In genomic region chr9:109008994-109009635, GRCm38 (mm10) we compare ENCODE assay signal across 18 mouse cellular contexts. TPM values are rescaled to one million over a fixed set of nuclear protein-coding genes. Genes with fewer than 3 reads are reported as not detected.
DNase-seq lines count a peak whose midpoint lies in the region; ATAC-seq and TF ChIP-seq lines count a peak whose summit lies in the region.
"Had no signal": no experiment of that assay in that cellular context is flagged by ENCODE, and none has a peak within 500 bp of the region (broad histone marks: within the 10 kb centered on the region; RNA-seq: fewer than 3 reads in every experiment).

No protein-coding gene starts in this region.

- H3K4me2 ChIP-seq in kidney, embryonic 15.5 days: no peak overlapping the region
- no peak overlapping the region for H3K4me2 ChIP-seq in midbrain, embryonic 16.5 days (ENCODE audit: low read length)
- no peak overlapping the region for H3K4me2 ChIP-seq in midbrain, embryonic 15.5 days
- H3K4me2 ChIP-seq: lung, embryonic 15.5 days; neural tube, embryonic 13.5 days; stomach, embryonic 15.5 days had no signal

- 0 out of 2 replicates have a peak, but pooled peaks have one; percentile 31 for ATAC-seq in kidney, embryonic 15.5 days (replicated peaks; ENCODE audit: low FRiP score)
- no peak for ATAC-seq in midbrain, embryonic 16.5 days
- ATAC-seq in midbrain, embryonic 15.5 days (replicated peaks): no peak
- ATAC-seq in erythroid progenitor cell, adult 5-6 weeks (replicated peaks; ENCODE audit: low FRiP score, poor library complexity, severe bottlenecking): no peak

- WGBS in kidney, embryonic 15.5 days: 61% methylated on average over 9 of the region's 10 CpGs
- 73% methylated on average over 10 of the region's 10 CpGs for WGBS in midbrain, embryonic 16.5 days
- WGBS in midbrain, embryonic 15.5 days: 76% methylated on average over 10 of the region's 10 CpGs
- 34% methylated on average over 10 of the region's 10 CpGs for WGBS in olfactory bulb, adult 2 months

- H3K27me3 ChIP-seq in kidney, embryonic 15.5 days: no peaks in the 10 kb centered on the region
- no peaks in the 10 kb centered on the region for H3K27me3 ChIP-seq in midbrain, embryonic 16.5 days (ENCODE audit: control insufficient read depth, insufficient read depth, low read depth, low read length)
- no peaks in the 10 kb centered on the region for H3K27me3 ChIP-seq in midbrain, embryonic 15.5 days (replicated peaks)
- H3K27me3 ChIP-seq: lung, embryonic 15.5 days; neural tube, embryonic 13.5 days; stomach, embryonic 15.5 days had no signal

- H3K27ac ChIP-seq in kidney, embryonic 15.5 days: no peak overlapping the region
- H3K27ac ChIP-seq in midbrain, embryonic 16.5 days (ENCODE audit: low read length): no peak overlapping the region
- no peak overlapping the region for H3K27ac ChIP-seq in midbrain, embryonic 15.5 days
- H3K27ac ChIP-seq in olfactory bulb, adult 2 months (ENCODE audit: insufficient read depth, low read depth, low read length): peak overlapping the region; percentile 38; the same call in 1 of the 2 replicates
- H3K27ac ChIP-seq: hindbrain, postnatal 0 days; lung, embryonic 15.5 days; neural tube, embryonic 13.5 days; stomach, embryonic 15.5 days had no signal

- no peak for TF ChIP-seq CTCF in olfactory bulb, adult 2 months (IDR thresholded peaks at IDR 0.05; ENCODE audit: insufficient read depth, low read depth, low read length)

- H3K9me3 ChIP-seq in kidney, embryonic 15.5 days (replicated peaks): no peaks in the 10 kb centered on the region
- no peaks in the 10 kb centered on the region for H3K9me3 ChIP-seq in midbrain, embryonic 16.5 days (replicated peaks; ENCODE audit: control insufficient read depth, low read length, poor library complexity, severe bottlenecking)
- no peaks in the 10 kb centered on the region for H3K9me3 ChIP-seq in midbrain, embryonic 15.5 days
- H3K9me3 ChIP-seq: G1E; lung, embryonic 15.5 days; neural tube, embryonic 13.5 days; stomach, embryonic 15.5 days had no signal

- H3K9ac ChIP-seq in kidney, embryonic 15.5 days: no peak overlapping the region
- peak overlapping the region; percentile 10; the same call in 1 of the 2 replicates for H3K9ac ChIP-seq in midbrain, embryonic 16.5 days (ENCODE audit: low read depth, low read length)
- no peak overlapping the region for H3K9ac ChIP-seq in midbrain, embryonic 15.5 days
- H3K9ac ChIP-seq: lung, embryonic 15.5 days; neural tube, embryonic 13.5 days; stomach, embryonic 15.5 days had no signal

- DNase-seq in frontal cortex, adult 2 months (ENCODE audit: extremely low spot score in 1 of 2, low spot score in 1 of 2): peak; percentile 63 to 76
- no peak for DNase-seq in frontal cortex, postnatal 14 days (ENCODE audit: low spot score in 2 of 2)
- DNase-seq in kidney, adult 9 months: no peak
- DNase-seq: B cell, adult 2 months; cerebellum, postnatal 36 days; layer of hippocampus, postnatal 36 days; midbrain, embryonic 14.5 days had no signal

- no peak for TF ChIP-seq POLR2A in olfactory bulb, adult 2 months (IDR thresholded peaks at IDR 0.05; ENCODE audit: insufficient read depth, low read depth, low read length)

- peaks cover 8% of the 10 kb centered on the region for H3K4me1 ChIP-seq in kidney, embryonic 15.5 days
- no peaks in the 10 kb centered on the region for H3K4me1 ChIP-seq in midbrain, embryonic 16.5 days (ENCODE audit: control insufficient read depth, insufficient read depth, low read length)
- no peaks in the 10 kb centered on the region for H3K4me1 ChIP-seq in midbrain, embryonic 15.5 days
- H3K4me1 ChIP-seq in olfactory bulb, adult 2 months (ENCODE audit: control insufficient read depth, insufficient read depth, low read length): peaks cover 20% of the 10 kb centered on the region
- H3K4me1 ChIP-seq: lung, embryonic 15.5 days; neural tube, embryonic 13.5 days had no signal

- no peaks in the 10 kb centered on the region; the same call in 1 of the 2 replicates for H3K36me3 ChIP-seq in kidney, embryonic 15.5 days
- H3K36me3 ChIP-seq in midbrain, embryonic 16.5 days (ENCODE audit: control insufficient read depth, insufficient read depth, low read length): peaks cover 25% of the 10 kb centered on the region
- H3K36me3 ChIP-seq in midbrain, embryonic 15.5 days (replicated peaks): peaks cover 17% of the 10 kb centered on the region; the same call in 1 of the 2 replicates
- H3K36me3 ChIP-seq: lung, embryonic 15.5 days; stomach, embryonic 15.5 days had no signal

- no peak overlapping the region for H3K4me3 ChIP-seq in kidney, embryonic 15.5 days (replicated peaks)
- no peak overlapping the region for H3K4me3 ChIP-seq in midbrain, embryonic 16.5 days (ENCODE audit: low read depth, low read length)
- no peak overlapping the region for H3K4me3 ChIP-seq in midbrain, embryonic 15.5 days
- no peak overlapping the region for H3K4me3 ChIP-seq in olfactory bulb, adult 2 months (ENCODE audit: insufficient read depth, low read depth, low read length)
- H3K4me3 ChIP-seq: lung, embryonic 15.5 days; neural tube, embryonic 13.5 days; stomach, embryonic 15.5 days had no signal

RNA-seq across cellular contexts. Expression of gene Pfkfb4, which starts 17.5 kb away (rescaled TPM):
- 17.9 and 18.1 TPM in 2 replicates for polyA plus RNA-seq in frontal cortex, adult 2 months (2012; rRNA removed)
- 8.7 and 10.6 TPM in 2 replicates for polyA plus RNA-seq in kidney, embryonic 15.5 days (2015; fragmentation: Nextera tagmentation; extraction: Ambion mirVana)
- 31.5 and 31.9 TPM in 2 replicates for polyA plus RNA-seq in midbrain, embryonic 16.5 days (2015; fragmentation: Nextera tagmentation; extraction: Ambion mirVana)
- polyA plus RNA-seq in midbrain, embryonic 15.5 days (2015; fragmentation: Nextera tagmentation; extraction: Ambion mirVana): 33.7 and 36.7 TPM in 2 replicates
- polyA plus RNA-seq in olfactory bulb, adult 2 months (2012; ENCODE audit: insufficient read depth, insufficient read length, low replicate concordance, missing spikeins): not detected in 2 replicates
- total RNA-seq in erythroid progenitor cell, adult 5-6 weeks (2015; ENCODE audit: low replicate concordance): 3.6 and 9.2 TPM in 2 replicates
- total RNA-seq in erythroid progenitor cell, adult 5-6 weeks (2017; ENCODE audit: low replicate concordance): 1.6 and 10.8 TPM in 2 replicates

RNA-seq across cellular contexts. Expression of gene Ucn2, which starts 23.3 kb away (rescaled TPM):
- polyA plus RNA-seq in frontal cortex, adult 2 months (2012; rRNA removed): 0.38 and 0.92 TPM in 2 replicates
- polyA plus RNA-seq in kidney, embryonic 15.5 days (2015; fragmentation: Nextera tagmentation; extraction: Ambion mirVana): 0.14 and 0.18 TPM in 2 replicates
- polyA plus RNA-seq in midbrain, embryonic 16.5 days (2015; fragmentation: Nextera tagmentation; extraction: Ambion mirVana): not detected in 2 replicates
- not detected in 2 replicates for polyA plus RNA-seq in midbrain, embryonic 15.5 days (2015; fragmentation: Nextera tagmentation; extraction: Ambion mirVana)
- not detected in 2 replicates for polyA plus RNA-seq in olfactory bulb, adult 2 months (2012; ENCODE audit: insufficient read depth, insufficient read length, low replicate concordance, missing spikeins)
- total RNA-seq in erythroid progenitor cell, adult 5-6 weeks (2015; ENCODE audit: low replicate concordance): not detected in 2 replicates
- not detected in 2 replicates for total RNA-seq in erythroid progenitor cell, adult 5-6 weeks (2017; ENCODE audit: low replicate concordance)
- total RNA-seq: granulocyte monocyte progenitor cell, adult 5-6 weeks; hindbrain, postnatal 0 days had no signal
- polyA plus RNA-seq: G1E; hindbrain, postnatal 0 days; lung, embryonic 15.5 days; midbrain, embryonic 14.5 days; neural tube, embryonic 13.5 days had no signal

RNA-seq across cellular contexts. Expression of gene Shisa5, which starts 29.2 kb away (rescaled TPM):
- polyA plus RNA-seq in frontal cortex, adult 2 months (2012; rRNA removed): 101 and 107 TPM in 2 replicates
- 81.7 and 95.6 TPM in 2 replicates for polyA plus RNA-seq in kidney, embryonic 15.5 days (2015; fragmentation: Nextera tagmentation; extraction: Ambion mirVana)
- 60.1 and 68.9 TPM in 2 replicates for polyA plus RNA-seq in midbrain, embryonic 16.5 days (2015; fragmentation: Nextera tagmentation; extraction: Ambion mirVana)
- 66.0 and 68.4 TPM in 2 replicates for polyA plus RNA-seq in midbrain, embryonic 15.5 days (2015; fragmentation: Nextera tagmentation; extraction: Ambion mirVana)
- not detected in 2 replicates for polyA plus RNA-seq in olfactory bulb, adult 2 months (2012; ENCODE audit: insufficient read depth, insufficient read length, low replicate concordance, missing spikeins)
- 13.8 and 40.4 TPM in 2 replicates for total RNA-seq in erythroid progenitor cell, adult 5-6 weeks (2015; ENCODE audit: low replicate concordance)
- total RNA-seq in erythroid progenitor cell, adult 5-6 weeks (2017; ENCODE audit: low replicate concordance): 44.5 and 87.6 TPM in 2 replicates

RNA-seq across cellular contexts. Expression of gene Trex1, which starts 50.4 kb away (rescaled TPM):
- 36.9 and 43.5 TPM in 2 replicates for polyA plus RNA-seq in frontal cortex, adult 2 months (2012; rRNA removed)
- 11.1 and 13.8 TPM in 2 replicates for polyA plus RNA-seq in kidney, embryonic 15.5 days (2015; fragmentation: Nextera tagmentation; extraction: Ambion mirVana)
- polyA plus RNA-seq in midbrain, embryonic 16.5 days (2015; fragmentation: Nextera tagmentation; extraction: Ambion mirVana): 12.1 and 13.7 TPM in 2 replicates
- polyA plus RNA-seq in midbrain, embryonic 15.5 days (2015; fragmentation: Nextera tagmentation; extraction: Ambion mirVana): 18.0 TPM in 2 replicates
- not detected in 2 replicates for polyA plus RNA-seq in olfactory bulb, adult 2 months (2012; ENCODE audit: insufficient read depth, insufficient read length, low replicate concordance, missing spikeins)
- total RNA-seq in erythroid progenitor cell, adult 5-6 weeks (2015; ENCODE audit: low replicate concordance): 11.5 and 17.6 TPM in 2 replicates
- total RNA-seq in erythroid progenitor cell, adult 5-6 weeks (2017; ENCODE audit: low replicate concordance): 0.26 and 0.76 TPM in 2 replicates

RNA-seq across cellular contexts. Expression of gene Col7a1, which starts 55.7 kb away (rescaled TPM):
- polyA plus RNA-seq in frontal cortex, adult 2 months (2012; rRNA removed): 12.1 and 13.2 TPM in 2 replicates
- 2.1 and 3.5 TPM in 2 replicates for polyA plus RNA-seq in kidney, embryonic 15.5 days (2015; fragmentation: Nextera tagmentation; extraction: Ambion mirVana)
- polyA plus RNA-seq in midbrain, embryonic 16.5 days (2015; fragmentation: Nextera tagmentation; extraction: Ambion mirVana): 1.1 and 1.6 TPM in 2 replicates
- polyA plus RNA-seq in midbrain, embryonic 15.5 days (2015; fragmentation: Nextera tagmentation; extraction: Ambion mirVana): 2.5 and 2.7 TPM in 2 replicates
- polyA plus RNA-seq in olfactory bulb, adult 2 months (2012; ENCODE audit: insufficient read depth, insufficient read length, low replicate concordance, missing spikeins): not detected in 2 replicates
- total RNA-seq in erythroid progenitor cell, adult 5-6 weeks (2015; ENCODE audit: low replicate concordance): 0.42 TPM in 1 of 2 replicates, not detected in the other
- total RNA-seq in erythroid progenitor cell, adult 5-6 weeks (2017; ENCODE audit: low replicate concordance): 0.64 TPM in 1 of 2 replicates, not detected in the other

Comparison
In these comparisons a context has a peak if more than half of its experiments do, and no peak if none do; other contexts are left out.
1. DNase-seq: peak in frontal cortex, adult 2 months (2 of 2); none in frontal cortex, postnatal 14 days (0 of 2) and kidney, adult 9 months (single experiment).